Mouse (Mus musculus) cortical plate, adult 2 months (tissue): ENCODE data around the gene Pde6h.

Source experiments
- CTCF ChIP-seq: fragments of 200-500 bp; IDR thresholded peaks from 2 replicates; pipeline ENCODE4 v1.5.1; 2011; ENCODE audit warnings: mild to moderate bottlenecking, control low read depth, low read length; ENCODE audit not compliant: insufficient read depth; ENCODE audit errors: extremely low read depth
- POLR2A ChIP-seq: fragments of 200-500 bp; IDR thresholded peaks from 2 replicates; pipeline ENCODE4 v1.6.1; 2011; ENCODE audit warnings: mild to moderate bottlenecking, low read length, control low read depth; ENCODE audit not compliant: insufficient read depth; ENCODE audit errors: extremely low read depth

DNA sequence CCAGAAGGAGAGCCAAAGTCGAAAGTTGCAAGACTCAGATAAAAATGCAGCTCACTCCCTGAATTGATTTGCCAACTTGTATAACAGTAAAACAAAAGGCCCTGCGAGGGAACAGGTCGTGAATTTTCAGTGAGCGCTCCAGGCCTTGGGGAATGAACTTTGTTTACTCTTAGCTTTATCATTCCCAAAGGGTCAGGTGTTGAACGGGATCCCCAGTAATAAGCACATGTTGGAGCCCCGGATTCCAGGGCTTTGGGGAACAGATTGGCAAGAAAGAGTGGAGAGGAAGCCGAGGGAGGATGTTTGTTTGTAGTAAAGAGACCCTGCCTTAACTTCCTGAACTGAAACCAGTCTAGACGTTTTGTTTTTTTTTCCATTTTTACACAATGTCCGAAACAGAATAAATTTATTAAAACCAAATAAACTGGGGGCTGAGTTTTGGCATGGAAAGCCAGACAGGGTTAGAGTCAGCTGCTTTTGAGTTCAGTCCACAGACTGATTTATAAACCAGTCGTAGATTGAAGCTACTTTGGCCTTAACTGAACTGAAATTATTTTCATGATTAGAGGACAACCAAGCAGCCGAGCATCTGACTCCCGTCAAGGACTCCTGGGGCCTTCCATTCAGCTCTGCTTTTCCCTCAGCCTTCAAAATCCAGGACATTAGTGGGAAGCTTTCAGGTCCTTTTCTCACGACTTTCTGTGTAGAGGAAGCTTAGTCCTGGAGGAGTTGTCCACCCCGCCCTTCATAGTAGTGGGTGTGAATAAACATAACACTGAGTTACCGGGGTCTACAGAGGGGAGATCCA is 28.9 kb upstream of the Pde6h start:
- TF ChIP-seq POLR2A (no peak), CTCF (no peak)
